Mouse (Mus musculus) heart, adult 18-20 months (tissue): ENCODE measurements at regions not wholly inside any gene's neighbourhood (a gene's known extent, or its start where the extent isn't known, plus 50 kb on each side); places are given as distances from the start of the nearest gene placed in this dataset.
A peak's percentile ranks its signal among the peaks of the same experiment; 100 is the strongest.

Experiments
- DNase-seq, 2 experiments: peaks; one replicate each; pipeline ENCODE4 v3.0.0; 2021 to 2022; ENCODE audit warnings: mixed read lengths in 1 of 2

- DNase-seq = no peak
Measured at GRCm38 (mm10) chr9:86961663-86962062, 53.7 kb upstream of the Ripply2 start.

- DNase-seq = no peak
Measured at GRCm38 (mm10) chr9:86957076-86957475, 58.3 kb upstream of the Ripply2 start.

- DNase-seq = no peak
Measured at GRCm38 (mm10) chr9:86955720-86956119, 59.6 kb upstream of the Ripply2 start.

GRCm38 (mm10) chr9:86951958-86952509, 63.3 kb upstream of the Ripply2 start:
- DNase-seq = peak; percentile 4 to 23

- peak in 1 of 2 experiments; percentile 11 for DNase-seq
Measured at GRCm38 (mm10) chr9:86949885-86950284, 65.5 kb upstream of the Ripply2 start.

GRCm38 (mm10) chr9:86931196-86931595, 50.7 kb upstream of the Snap91 start:
- no peak for DNase-seq
